Mouse (Mus musculus): Measurements from ENCODE around the gene Ippk. TPM values are rescaled to one million over a fixed set of nuclear protein-coding genes. Genes with fewer than 3 reads are reported as not detected.

Ippk gene
- polyA plus RNA-seq, 1 experiment from 2014 or later, result 18.7 TPM

- Histone ChIP-seq H3K36me3 (ENCODE audit: control insufficient read depth, insufficient read depth, low read length) (peaks cover 35% of the 10 kb centered on the region), H3K9me3 (ENCODE audit: control insufficient read depth, low read length) (no peaks in the 10 kb centered on the region)
- no peak for ATAC-seq (replicated peaks; ENCODE audit: low FRiP score, low TSS enrichment, low read depth)
Observed at GRCm38 (mm10) chr13:49444451-49444850, 23.4 kb downstream of the Ippk start.

GRCm38 (mm10) chr13:49449318-49449749, 28.3 kb downstream of the Ippk start:
- Histone ChIP-seq H3K4me3 (ENCODE audit: low read depth, low read length) (no peak overlapping the region), H3K4me2 (ENCODE audit: low read length) (no peak overlapping the region), H3K36me3 (ENCODE audit: control insufficient read depth, insufficient read depth, low read length) (peaks cover 43% of the 10 kb centered on the region), H3K27me3 (replicated peaks; ENCODE audit: control insufficient read depth, insufficient read depth, low read length) (no peaks in the 10 kb centered on the region), H3K27ac (ENCODE audit: low read depth) (peak overlapping the region; percentile 65; the same call in 1 of the 2 replicates), H3K9ac (ENCODE audit: low read length) (no peak overlapping the region), H3K9me3 (ENCODE audit: control insufficient read depth, low read length) (no peaks in the 10 kb centered on the region), H3K4me1 (replicated peaks; ENCODE audit: control insufficient read depth, insufficient read depth, low read length) (peaks cover 3% of the 10 kb centered on the region; the same call in 1 of the 2 replicates)
- peak; percentile 71; the same call in 1 of the 2 replicates for ATAC-seq (replicated peaks; ENCODE audit: low FRiP score, low TSS enrichment, low read depth)
- WGBS, result 38% methylated on average over 5 of the region's 5 CpGs
- DNase-seq (ENCODE audit: low spot score), result peak; percentile 93

More at GRCm38 (mm10) chr13:49444451-49444850, 23.4 kb downstream of the Ippk start:
- H3K27me3 ChIP-seq (replicated peaks; ENCODE audit: control insufficient read depth, insufficient read depth, low read length), result no peaks in the 10 kb centered on the region
- no peak overlapping the region for H3K9ac ChIP-seq (ENCODE audit: low read length)
- no peak overlapping the region for H3K4me2 ChIP-seq (ENCODE audit: low read length)
- DNase-seq (ENCODE audit: low spot score), result no peak
- 95% methylated on average over 6 of the region's 6 CpGs for WGBS
- H3K27ac ChIP-seq (ENCODE audit: low read depth), result no peak overlapping the region
- H3K4me1 ChIP-seq (replicated peaks; ENCODE audit: control insufficient read depth, insufficient read depth, low read length), result no peaks in the 10 kb centered on the region
- H3K4me3 ChIP-seq (ENCODE audit: low read depth, low read length), result no peak overlapping the region

GRCm38 (mm10) chr13:49460276-49460675, 39.2 kb downstream of the Ippk start:
- Histone ChIP-seq H3K4me2 (ENCODE audit: low read length) (no peak overlapping the region), H3K9me3 (ENCODE audit: control insufficient read depth, low read length) (no peaks in the 10 kb centered on the region), H3K36me3 (ENCODE audit: control insufficient read depth, insufficient read depth, low read length) (peaks cover 60% of the 10 kb centered on the region), H3K4me3 (ENCODE audit: low read depth, low read length) (no peak overlapping the region), H3K27ac (ENCODE audit: low read depth) (0 out of 2 replicates have a peak overlapping the region, but pooled peaks have one; percentile 27), H3K27me3 (replicated peaks; ENCODE audit: control insufficient read depth, insufficient read depth, low read length) (no peaks in the 10 kb centered on the region), H3K4me1 (replicated peaks; ENCODE audit: control insufficient read depth, insufficient read depth, low read length) (no peaks in the 10 kb centered on the region), H3K9ac (ENCODE audit: low read length) (no peak overlapping the region)
- DNase-seq (ENCODE audit: low spot score) (no peak), ATAC-seq (replicated peaks; ENCODE audit: low FRiP score, low TSS enrichment, low read depth) (no peak)
- 84% methylated on average over 4 of the region's 4 CpGs for WGBS

GRCm38 (mm10) chr13:49460692-49461414, 39.8 kb downstream of the Ippk start:
- Histone ChIP-seq H3K27ac (ENCODE audit: low read depth) (0 out of 2 replicates have a peak overlapping the region, but pooled peaks have one; percentile 27), H3K27me3 (replicated peaks; ENCODE audit: control insufficient read depth, insufficient read depth, low read length) (no peaks in the 10 kb centered on the region), H3K4me1 (replicated peaks; ENCODE audit: control insufficient read depth, insufficient read depth, low read length) (no peaks in the 10 kb centered on the region), H3K9ac (ENCODE audit: low read length) (no peak overlapping the region), H3K9me3 (ENCODE audit: control insufficient read depth, low read length) (no peaks in the 10 kb centered on the region), H3K4me3 (ENCODE audit: low read depth, low read length) (no peak overlapping the region), H3K4me2 (ENCODE audit: low read length) (no peak overlapping the region), H3K36me3 (ENCODE audit: control insufficient read depth, insufficient read depth, low read length) (peaks cover 63% of the 10 kb centered on the region)
- ATAC-seq (replicated peaks; ENCODE audit: low FRiP score, low TSS enrichment, low read depth) (no peak), DNase-seq (ENCODE audit: low spot score) (no peak)
- 63% methylated on average over 5 of the region's 5 CpGs for WGBS

GRCm38 (mm10) chr13:49461458-49462132, 40.5 kb downstream of the Ippk start:
- Histone ChIP-seq H3K9ac (ENCODE audit: low read length) (no peak overlapping the region), H3K4me1 (replicated peaks; ENCODE audit: control insufficient read depth, insufficient read depth, low read length) (no peaks in the 10 kb centered on the region), H3K4me2 (ENCODE audit: low read length) (no peak overlapping the region), H3K4me3 (ENCODE audit: low read depth, low read length) (no peak overlapping the region), H3K27me3 (replicated peaks; ENCODE audit: control insufficient read depth, insufficient read depth, low read length) (no peaks in the 10 kb centered on the region), H3K36me3 (ENCODE audit: control insufficient read depth, insufficient read depth, low read length) (peaks cover 63% of the 10 kb centered on the region), H3K27ac (ENCODE audit: low read depth) (no peak overlapping the region), H3K9me3 (ENCODE audit: control insufficient read depth, low read length) (no peaks in the 10 kb centered on the region)
- 89% methylated on average over 15 of the region's 15 CpGs for WGBS
- DNase-seq (ENCODE audit: low spot score), result no peak
- ATAC-seq (replicated peaks; ENCODE audit: low FRiP score, low TSS enrichment, low read depth), result no peak

DNA sequence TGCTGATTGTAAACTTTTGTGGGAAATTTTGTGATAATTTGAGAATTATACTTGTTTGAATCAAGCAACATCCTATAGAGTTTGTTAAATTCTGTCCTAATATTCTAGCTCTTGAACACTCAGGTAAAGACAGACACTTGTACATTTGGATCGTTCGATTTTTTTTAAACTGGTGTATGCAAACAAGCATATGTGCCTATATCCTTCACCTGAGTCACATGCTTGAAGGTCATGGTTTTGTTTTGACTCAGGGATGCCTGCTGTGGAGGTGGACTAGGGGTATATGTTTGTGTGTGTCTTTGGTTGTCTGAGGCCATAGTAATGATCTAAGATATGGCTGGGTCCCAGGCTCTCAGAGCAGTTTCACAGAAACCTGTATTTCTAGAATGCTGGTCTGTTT, 41.9 kb downstream of the Ippk start:
- peaks cover 55% of the 10 kb centered on the region for H3K36me3 ChIP-seq (ENCODE audit: control insufficient read depth, insufficient read depth, low read length)
- no peak overlapping the region for H3K27ac ChIP-seq (ENCODE audit: low read depth)
- no peak for ATAC-seq (replicated peaks; ENCODE audit: low FRiP score, low TSS enrichment, low read depth)
- no peak overlapping the region for H3K9ac ChIP-seq (ENCODE audit: low read length)
- H3K4me1 ChIP-seq (replicated peaks; ENCODE audit: control insufficient read depth, insufficient read depth, low read length), result no peaks in the 10 kb centered on the region
- WGBS, result 100% methylated on average over 2 of the region's 2 CpGs
- no peaks in the 10 kb centered on the region for H3K9me3 ChIP-seq (ENCODE audit: control insufficient read depth, low read length)
- no peak overlapping the region for H3K4me2 ChIP-seq (ENCODE audit: low read length)
- H3K27me3 ChIP-seq (replicated peaks; ENCODE audit: control insufficient read depth, insufficient read depth, low read length), result no peaks in the 10 kb centered on the region
- DNase-seq (ENCODE audit: low spot score), result no peak
- H3K4me3 ChIP-seq (ENCODE audit: low read depth, low read length), result no peak overlapping the region

GRCm38 (mm10) chr13:49465875-49466274, 44.8 kb downstream of the Ippk start:
- no peak overlapping the region for H3K4me3 ChIP-seq (ENCODE audit: low read depth, low read length)
- no peak overlapping the region for H3K9ac ChIP-seq (ENCODE audit: low read length)
- ATAC-seq (replicated peaks; ENCODE audit: low FRiP score, low TSS enrichment, low read depth), result no peak
- no peak overlapping the region for H3K4me2 ChIP-seq (ENCODE audit: low read length)
- H3K27me3 ChIP-seq (replicated peaks; ENCODE audit: control insufficient read depth, insufficient read depth, low read length), result no peaks in the 10 kb centered on the region
- 94% methylated on average over 4 of the region's 4 CpGs for WGBS
- H3K36me3 ChIP-seq (ENCODE audit: control insufficient read depth, insufficient read depth, low read length), result peaks cover 36% of the 10 kb centered on the region
- DNase-seq (ENCODE audit: low spot score), result no peak
- H3K9me3 ChIP-seq (ENCODE audit: control insufficient read depth, low read length), result no peaks in the 10 kb centered on the region
- H3K27ac ChIP-seq (ENCODE audit: low read depth), result no peak overlapping the region
- H3K4me1 ChIP-seq (replicated peaks; ENCODE audit: control insufficient read depth, insufficient read depth, low read length), result no peaks in the 10 kb centered on the region

GRCm38 (mm10) chr13:49466393-49467075, 45.5 kb downstream of the Ippk start:
- DNase-seq (ENCODE audit: low spot score), result no peak
- peak overlapping the region; percentile 38 for H3K27ac ChIP-seq (ENCODE audit: low read depth)
- H3K9me3 ChIP-seq (ENCODE audit: control insufficient read depth, low read length), result no peaks in the 10 kb centered on the region
- peaks cover 32% of the 10 kb centered on the region for H3K36me3 ChIP-seq (ENCODE audit: control insufficient read depth, insufficient read depth, low read length)
- H3K9ac ChIP-seq (ENCODE audit: low read length), result no peak overlapping the region
- H3K4me1 ChIP-seq (replicated peaks; ENCODE audit: control insufficient read depth, insufficient read depth, low read length), result no peaks in the 10 kb centered on the region
- H3K4me3 ChIP-seq (ENCODE audit: low read depth, low read length), result no peak overlapping the region
- 79% methylated on average over 11 of the region's 11 CpGs for WGBS
- H3K27me3 ChIP-seq (replicated peaks; ENCODE audit: control insufficient read depth, insufficient read depth, low read length), result no peaks in the 10 kb centered on the region
- ATAC-seq (replicated peaks; ENCODE audit: low FRiP score, low TSS enrichment, low read depth), result no peak
- no peak overlapping the region for H3K4me2 ChIP-seq (ENCODE audit: low read length)
